Mouse (Mus musculus): Measurements from ENCODE around the gene Pkp1. TPM values are rescaled to one million over a fixed set of nuclear protein-coding genes. Genes with fewer than 3 reads are reported as not detected.

Gene Pkp1
- polyA plus RNA-seq, 1 experiment from 2014 or later: 0.08 TPM

DNA sequence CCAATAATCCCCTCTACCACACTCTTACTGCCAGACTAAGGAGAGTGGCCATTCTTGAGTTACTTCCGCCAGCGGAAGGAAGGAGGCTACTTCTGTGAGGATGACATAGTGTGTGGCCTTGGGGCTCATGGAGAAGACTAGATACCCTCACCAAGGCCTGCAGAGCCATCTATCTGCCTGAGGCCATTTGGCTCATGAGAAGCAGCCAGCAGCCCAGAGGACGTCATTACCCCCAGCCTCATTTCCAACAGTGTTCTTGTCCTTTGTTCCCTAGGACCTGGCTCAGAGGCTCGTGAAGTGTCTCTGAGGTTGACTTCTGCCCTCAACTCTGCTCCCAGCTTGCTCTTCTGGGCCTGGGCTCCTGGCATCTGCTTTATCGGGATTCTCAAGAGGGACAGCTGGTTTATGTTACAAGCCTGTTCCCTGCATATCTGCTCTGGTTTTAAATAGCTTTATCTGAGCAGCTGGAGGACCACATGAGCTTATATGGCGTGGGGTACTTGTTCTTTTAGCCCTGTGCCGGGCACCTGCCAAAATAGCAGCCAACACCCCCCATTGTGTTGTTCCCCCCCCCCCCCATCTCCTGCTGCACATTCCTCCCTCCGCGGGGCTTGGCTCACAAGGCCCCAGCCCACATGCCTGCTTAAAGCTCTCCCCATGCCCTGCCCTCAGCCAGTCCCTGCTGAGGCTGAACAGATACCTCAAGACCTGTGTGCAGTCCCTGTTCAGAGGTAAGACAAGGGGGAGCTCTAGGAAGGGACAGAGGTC is 83.1 kb downstream of the Pkp1 start, which contains the start of gene Tnnt2:
TSS of gene Tnnt2 (plus strand) at position 639 of the 768 bp plus-strand sequence.
- WGBS: 58% methylated on average over 9 of the region's 9 CpGs
- no peaks in the 10 kb centered on the region for H3K36me3 ChIP-seq
- no peak for ATAC-seq (ENCODE audit: low read depth)
- no peak within 1 kb of the TSS for H3K4me2 ChIP-seq
- H3K9me3 ChIP-seq: no peaks in the 10 kb centered on the region
- no peak within 1 kb of the TSS for H3K27ac ChIP-seq (replicated peaks)
- peaks cover 18% of the 10 kb centered on the region for H3K4me1 ChIP-seq (replicated peaks)
- no peak within 1 kb of the TSS for H3K9ac ChIP-seq
- no peaks in the 10 kb centered on the region for H3K27me3 ChIP-seq
- H3K4me3 ChIP-seq: no peak within 1 kb of the TSS

- H3K4me3 ChIP-seq: no peak overlapping the region
- H3K36me3 ChIP-seq: no peaks in the 10 kb centered on the region
- no peaks in the 10 kb centered on the region for H3K9me3 ChIP-seq
- H3K4me1 ChIP-seq (replicated peaks): peaks cover 9% of the 10 kb centered on the region
- no peak overlapping the region for H3K4me2 ChIP-seq
- no peak overlapping the region for H3K27ac ChIP-seq (replicated peaks)
- no peak for ATAC-seq (ENCODE audit: low read depth)
- H3K27me3 ChIP-seq: no peaks in the 10 kb centered on the region
- WGBS: 84% methylated on average over 8 of the region's 8 CpGs
- no peak overlapping the region for H3K9ac ChIP-seq
Measured at GRCm38 (mm10) chr1:135834983-135835382, 84.0 kb downstream of the Pkp1 start.

DNA sequence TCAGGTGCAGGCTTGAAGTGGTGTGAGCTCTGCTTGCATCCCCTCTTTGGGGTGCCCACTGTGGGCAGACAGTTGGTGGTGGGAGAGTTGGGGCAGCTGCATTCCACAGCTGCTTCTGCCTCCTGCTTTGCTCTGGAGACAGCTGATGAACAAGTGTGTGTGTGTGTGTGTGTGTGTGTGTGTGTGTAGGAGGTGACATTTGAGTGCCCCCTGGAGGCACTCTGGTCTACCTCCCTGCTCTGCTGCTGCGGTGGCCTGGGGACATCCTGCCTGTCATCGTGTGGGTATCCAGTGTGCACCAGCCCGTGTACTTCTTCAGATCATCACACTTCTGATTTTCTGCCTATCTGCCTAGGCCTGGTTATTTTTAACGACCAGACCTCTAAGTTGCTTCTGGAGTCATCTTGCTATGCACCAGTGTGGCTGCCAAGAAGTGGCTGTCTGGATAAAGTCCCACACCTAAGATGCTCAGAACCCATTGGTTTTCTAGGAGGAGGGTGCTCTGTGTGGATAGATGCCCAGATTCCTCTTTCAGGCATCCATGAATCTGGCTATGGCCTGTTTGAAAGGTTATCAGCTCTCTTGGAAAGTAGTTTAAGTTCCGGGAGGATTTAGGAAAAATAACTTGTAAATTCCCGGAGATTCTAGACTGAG is 84.7 kb downstream of the Pkp1 start:
- no peak overlapping the region for H3K4me3 ChIP-seq
- no peaks in the 10 kb centered on the region for H3K36me3 ChIP-seq
- no peaks in the 10 kb centered on the region for H3K27me3 ChIP-seq
- H3K4me2 ChIP-seq: no peak overlapping the region
- H3K27ac ChIP-seq (replicated peaks): no peak overlapping the region
- WGBS: 77% methylated on average over 6 of the region's 6 CpGs
- H3K9ac ChIP-seq: no peak overlapping the region
- peaks cover 7% of the 10 kb centered on the region; the same call in 1 of the 2 replicates for H3K4me1 ChIP-seq (replicated peaks)
- no peaks in the 10 kb centered on the region for H3K9me3 ChIP-seq
- ATAC-seq (ENCODE audit: low read depth): no peak

- no peak overlapping the region for H3K4me2 ChIP-seq
- 33% methylated on average over 1 of the region's 1 CpGs for WGBS
- H3K27me3 ChIP-seq: 0 out of 2 replicates have a peak, but pooled peaks cover 4% of the 10 kb centered on the region
- no peaks in the 10 kb centered on the region for H3K9me3 ChIP-seq
- H3K4me1 ChIP-seq (replicated peaks): no peaks in the 10 kb centered on the region
- no peak overlapping the region for H3K27ac ChIP-seq (replicated peaks)
- H3K36me3 ChIP-seq: no peaks in the 10 kb centered on the region
- H3K4me3 ChIP-seq: no peak overlapping the region
- H3K9ac ChIP-seq: no peak overlapping the region
- no peak for ATAC-seq (ENCODE audit: low read depth)
Measured at GRCm38 (mm10) chr1:135828918-135829317, 90.1 kb downstream of the Pkp1 start.

DNA sequence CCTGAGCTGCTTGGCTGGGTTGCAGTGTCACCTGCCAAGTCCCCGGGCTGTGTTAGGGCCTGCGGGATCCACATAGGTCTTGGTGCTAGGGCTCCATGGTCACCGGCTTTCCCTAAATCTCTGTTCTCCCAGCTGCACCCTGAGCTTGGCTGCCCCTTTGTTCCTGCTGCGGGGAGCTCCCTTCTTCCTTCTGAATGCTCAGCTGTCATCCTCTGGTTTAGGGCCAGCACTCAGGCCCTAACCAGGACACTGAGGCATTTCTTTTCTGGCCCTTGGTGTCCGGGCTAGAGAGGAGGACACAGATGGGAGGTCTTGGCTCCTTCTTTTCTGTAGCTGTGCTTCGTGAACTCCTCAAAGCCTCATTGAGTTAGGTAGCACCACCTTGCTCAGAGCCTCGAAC is 97.2 kb downstream of the Pkp1 start:
- Histone ChIP-seq H3K4me2 (no peak overlapping the region), H3K4me1 (replicated peaks) (peaks cover 13% of the 10 kb centered on the region), H3K9ac (no peak overlapping the region), H3K36me3 (no peaks in the 10 kb centered on the region), H3K27ac (replicated peaks) (no peak overlapping the region), H3K9me3 (no peaks in the 10 kb centered on the region), H3K27me3 (peaks cover 63% of the 10 kb centered on the region), H3K4me3 (no peak overlapping the region)
- ATAC-seq (ENCODE audit: low read depth): no peak
- WGBS: 72% methylated on average over 7 of the region's 7 CpGs

Other genes with a start within 250 kb of the Pkp1 start
- gene Csrp1, start 199.1 kb downstream of the Pkp1 start, polyA plus RNA-seq (2015; fragmentation: Nextera tagmentation; extraction: Ambion mirVana): 28.0 and 30.6 TPM in 2 replicates
- gene Phlda3, start 153.1 kb downstream of the Pkp1 start, polyA plus RNA-seq (2015; fragmentation: Nextera tagmentation; extraction: Ambion mirVana): 32.1 and 32.6 TPM in 2 replicates
- 15.0 and 31.7 TPM in 2 replicates for gene Tnni1, start 139.8 kb downstream of the Pkp1 start, polyA plus RNA-seq (2015; fragmentation: Nextera tagmentation; extraction: Ambion mirVana)
- 0.40 and 0.73 TPM in 2 replicates for gene Lad1, start 100.6 kb downstream of the Pkp1 start, polyA plus RNA-seq (2015; fragmentation: Nextera tagmentation; extraction: Ambion mirVana)
- gene Tnnt2, start 82.9 kb downstream of the Pkp1 start, polyA plus RNA-seq (2015; fragmentation: Nextera tagmentation; extraction: Ambion mirVana): 10.9 and 22.7 TPM in 2 replicates
- gene Igfn1, start 87.1 kb upstream of the Pkp1 start, polyA plus RNA-seq (2015; fragmentation: Nextera tagmentation; extraction: Ambion mirVana): not detected in 2 replicates
- 155 and 180 TPM in 2 replicates for gene Tmem9, start 88.9 kb upstream of the Pkp1 start, polyA plus RNA-seq (2015; fragmentation: Nextera tagmentation; extraction: Ambion mirVana)
- gene Ascl5, start 131.6 kb upstream of the Pkp1 start, polyA plus RNA-seq (2015; fragmentation: Nextera tagmentation; extraction: Ambion mirVana): not detected in 2 replicates
- 0.28 and 1.2 TPM in 2 replicates for gene Cacna1s, start 133.5 kb upstream of the Pkp1 start, polyA plus RNA-seq (2015; fragmentation: Nextera tagmentation; extraction: Ambion mirVana)
- 34.6 and 41.7 TPM in 2 replicates for gene Kif21b, start 212.2 kb upstream of the Pkp1 start, polyA plus RNA-seq (2015; fragmentation: Nextera tagmentation; extraction: Ambion mirVana)